Mouse (Mus musculus) cerebellum, adult 9-11 months (tissue): ENCODE measurements around the gene Cwc25.

Experiments
- DNase-seq: peaks from one replicate; pipeline ENCODE4 v3.0.0; 2022

Gene Cwc25

DNA sequence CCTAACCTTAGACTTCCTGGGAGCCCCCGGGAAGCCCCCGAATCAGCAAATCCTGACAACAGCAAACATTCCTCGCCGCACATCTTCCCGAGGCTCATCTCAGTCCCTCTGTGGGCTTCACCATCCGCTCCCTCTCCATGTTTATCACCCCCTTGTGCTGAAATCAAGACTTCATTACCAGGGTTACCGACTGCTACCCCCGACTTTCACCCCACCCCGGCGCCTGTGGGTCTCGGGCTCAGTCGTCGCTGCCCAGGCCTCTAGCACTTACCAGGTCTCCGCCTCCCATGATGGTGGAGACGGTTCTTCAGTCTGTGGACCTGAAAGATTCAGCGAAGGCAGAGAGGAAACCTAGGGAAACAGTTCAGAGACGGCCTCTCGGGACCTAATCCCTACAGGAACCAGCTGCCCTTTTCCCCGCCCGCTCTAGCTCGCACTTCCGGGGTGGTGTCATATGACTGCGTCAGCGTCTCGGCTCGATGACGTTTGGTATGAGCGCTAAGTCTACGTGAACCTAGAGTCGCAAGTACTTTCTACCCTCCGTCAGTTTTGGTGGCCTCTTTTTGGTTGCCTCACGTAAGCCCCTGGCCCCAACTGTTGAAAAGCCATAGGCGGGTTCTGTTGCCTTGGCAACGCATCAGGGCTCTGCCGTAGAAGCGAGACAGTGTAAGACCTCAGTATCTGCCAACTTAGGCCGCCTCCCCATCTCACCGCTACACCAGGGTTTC lies at the start of gene Cwc25:
Cwc25 (minus strand) TSS at position 403 of the 728 bp plus-strand sequence.
- DNase-seq, result peak; percentile 95

DNA sequence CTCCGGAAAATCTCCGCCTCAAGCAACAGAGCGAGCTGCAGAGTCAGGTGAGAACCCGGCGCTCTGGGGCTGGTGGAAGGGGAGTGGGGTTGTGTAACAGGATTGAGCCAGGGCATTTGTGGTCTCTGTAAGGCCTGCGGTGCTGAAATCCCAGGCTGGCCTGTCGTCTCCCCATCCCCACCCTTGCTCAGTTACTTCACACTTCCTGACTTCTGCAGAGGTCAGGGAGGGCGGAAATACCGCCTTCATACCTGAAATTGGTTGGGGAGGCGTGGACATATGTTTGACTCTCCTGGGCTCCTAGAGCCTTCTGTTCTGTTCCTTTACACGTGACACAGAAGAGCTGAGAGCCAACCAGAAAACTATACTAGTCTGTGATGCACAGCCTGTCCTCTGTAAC lies 49.4 kb upstream of the Cwc25 start:
- DNase-seq, result no peak

DNA sequence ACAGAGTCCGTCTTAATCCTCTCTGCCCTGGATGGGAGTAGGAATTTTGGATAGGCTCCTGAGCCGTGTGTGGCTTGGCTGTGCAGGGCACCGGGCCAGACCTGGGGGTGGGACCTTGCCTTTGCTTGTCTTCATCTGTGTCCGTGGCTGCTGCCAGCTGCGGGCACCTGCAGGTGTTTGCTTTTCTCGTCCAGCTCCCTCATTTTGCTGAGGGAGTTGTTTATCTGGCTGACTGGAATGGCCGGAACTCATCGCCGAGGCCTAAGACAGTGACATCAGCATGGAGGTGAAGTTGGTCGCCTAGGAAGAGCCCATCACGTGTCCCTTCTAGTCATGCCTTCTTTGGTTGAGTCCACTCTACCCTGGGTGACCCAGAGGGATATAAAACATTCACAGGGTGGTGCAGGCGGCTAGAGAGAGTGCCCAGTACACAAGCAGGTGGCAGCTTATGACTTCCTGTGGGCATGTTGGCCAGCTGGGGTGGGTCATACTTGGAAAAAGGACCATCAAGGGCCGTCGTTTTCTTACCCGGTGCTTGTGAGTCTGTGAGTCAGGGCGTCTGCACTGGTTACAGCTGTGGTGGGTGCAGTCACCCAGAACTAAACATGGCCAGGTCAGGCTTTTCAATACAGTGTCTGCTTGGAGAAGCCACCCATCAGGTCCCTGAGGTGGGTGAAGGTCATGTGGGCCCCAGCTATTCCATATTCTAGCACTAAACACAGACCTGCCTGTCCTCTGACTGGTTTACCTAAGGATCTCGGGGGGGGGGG lies 47.6 kb upstream of the Cwc25 start:
- DNase-seq, result no peak

GRCm38 (mm10) chr11:97813085-97813484 lies 46.7 kb upstream of the Cwc25 start:
- DNase-seq, result no peak

DNA sequence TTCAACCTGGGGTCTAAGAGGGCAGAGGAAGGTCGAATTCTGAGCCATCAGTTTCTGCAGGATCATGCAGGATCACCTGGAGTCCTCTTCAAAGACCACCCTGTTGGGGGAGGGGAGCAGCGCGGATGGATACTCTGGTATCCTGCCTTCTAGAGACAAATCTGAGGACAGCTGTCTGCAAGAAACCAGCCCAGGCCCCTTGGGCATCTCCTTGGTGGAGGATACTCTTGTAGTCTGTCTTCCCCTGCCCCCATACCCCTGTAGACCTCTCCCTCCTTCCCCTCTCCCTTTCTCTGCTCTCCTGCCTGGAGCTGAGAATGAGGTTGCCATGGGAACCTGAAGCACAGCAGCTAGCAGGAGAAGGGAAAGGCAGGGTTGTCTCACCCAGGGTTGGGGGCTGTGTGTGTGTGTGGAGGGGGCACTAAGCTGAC lies 46.1 kb upstream of the Cwc25 start:
- no peak for DNase-seq

- peak; percentile 50 for DNase-seq
Observed at GRCm38 (mm10) chr11:97811569-97812362, 45.4 kb upstream of the Cwc25 start.

GRCm38 (mm10) chr11:97810970-97811369 lies 44.6 kb upstream of the Cwc25 start:
- no peak for DNase-seq

- DNase-seq, result peak; percentile 54
Observed at GRCm38 (mm10) chr11:97810356-97810755, 44.0 kb upstream of the Cwc25 start.

DNA sequence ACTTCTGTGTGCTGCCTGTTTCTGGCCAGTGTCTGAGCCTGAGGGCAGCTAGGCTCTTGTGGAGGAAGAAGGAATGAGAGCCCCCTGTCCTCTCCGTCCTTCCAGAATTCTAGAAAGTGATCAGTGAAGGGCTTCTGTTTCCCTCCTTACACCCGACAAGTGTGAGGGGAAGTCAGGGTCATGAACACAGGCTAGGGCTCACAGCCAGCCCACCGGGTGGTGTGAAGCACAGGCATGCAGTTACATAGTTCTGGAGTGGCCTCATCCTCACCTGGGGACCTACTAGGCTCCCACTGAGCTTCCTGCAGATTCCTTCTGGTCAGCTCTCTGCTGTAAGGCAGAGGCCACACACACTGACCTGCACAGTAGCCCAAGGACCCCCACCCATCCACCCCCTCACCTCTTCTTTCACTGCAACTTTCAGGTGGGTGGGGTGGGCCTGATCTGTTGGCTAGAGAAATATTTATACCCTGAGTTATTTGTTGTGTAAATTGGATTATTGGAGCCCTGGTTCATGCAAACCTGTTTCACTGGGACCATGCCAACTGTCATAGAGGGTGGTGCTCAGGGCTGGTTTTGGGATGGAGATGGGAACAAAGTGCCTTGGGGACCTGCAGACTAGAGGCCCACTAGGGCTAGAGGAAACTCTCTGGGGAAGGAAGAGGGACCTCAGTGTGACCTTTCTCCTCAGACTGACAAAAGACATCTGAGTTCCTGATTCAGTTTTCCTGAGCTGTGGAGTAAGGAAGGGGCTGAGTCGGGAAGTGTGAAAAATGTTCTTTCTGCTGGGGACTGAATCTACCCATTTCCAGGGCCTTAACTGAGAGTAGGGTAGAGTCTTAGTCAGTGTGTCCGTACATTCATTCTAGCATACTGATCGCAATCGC lies 43.1 kb upstream of the Cwc25 start:
- DNase-seq, result peak; percentile 58

DNA sequence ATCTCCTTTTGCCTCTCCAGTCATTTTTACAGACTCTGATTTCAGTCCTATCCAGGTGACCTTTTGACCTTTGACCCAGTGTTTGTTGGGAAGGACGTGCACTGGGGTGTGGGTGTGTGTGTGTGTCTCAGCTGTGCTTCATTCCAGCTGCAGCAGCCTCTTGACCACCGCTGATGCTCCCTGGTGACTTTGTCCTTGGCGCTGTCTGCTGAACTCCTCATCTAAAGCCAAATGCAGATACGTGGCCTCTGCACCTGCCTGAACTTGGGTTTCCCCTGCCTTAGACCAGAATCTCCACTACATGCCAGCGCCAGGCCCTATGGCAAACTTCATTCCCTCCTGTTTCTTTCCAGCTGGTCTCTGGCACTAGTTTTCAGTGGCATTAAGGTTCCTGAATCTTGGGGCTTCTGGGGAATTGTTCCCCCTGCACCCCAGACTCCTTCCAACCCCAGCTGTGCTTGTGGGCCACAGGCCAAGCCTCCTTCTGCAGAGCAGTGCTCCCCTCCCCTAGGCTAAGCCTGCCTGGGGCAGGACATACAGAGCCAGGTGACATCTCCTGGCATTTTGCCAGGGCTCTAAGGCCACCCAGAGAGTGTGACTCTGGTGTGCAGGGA lies 42.4 kb upstream of the Cwc25 start:
- peak; percentile 82 for DNase-seq

- DNase-seq, result peak; percentile 56
Observed at GRCm38 (mm10) chr11:97808093-97808492, 41.7 kb upstream of the Cwc25 start.

DNA sequence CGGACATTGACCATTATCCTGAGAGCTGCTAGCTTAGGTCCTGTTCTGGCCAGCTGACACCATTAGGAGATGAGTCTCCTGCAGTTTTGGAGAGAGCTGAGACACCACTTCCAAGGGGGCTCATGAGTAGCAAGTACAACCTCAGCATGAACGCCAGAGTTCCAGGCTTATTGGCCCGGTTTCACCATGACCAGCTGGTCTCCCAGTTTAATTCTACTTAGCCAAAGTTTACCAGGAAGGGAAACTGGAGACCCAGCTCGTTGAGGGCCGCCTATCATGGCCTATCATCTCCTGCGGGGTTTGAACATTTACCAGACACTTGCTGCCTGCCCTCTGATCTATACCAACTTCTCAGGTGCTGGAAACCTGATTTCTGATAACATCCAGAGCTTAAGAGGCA lies 41.3 kb upstream of the Cwc25 start:
- no peak for DNase-seq

DNA sequence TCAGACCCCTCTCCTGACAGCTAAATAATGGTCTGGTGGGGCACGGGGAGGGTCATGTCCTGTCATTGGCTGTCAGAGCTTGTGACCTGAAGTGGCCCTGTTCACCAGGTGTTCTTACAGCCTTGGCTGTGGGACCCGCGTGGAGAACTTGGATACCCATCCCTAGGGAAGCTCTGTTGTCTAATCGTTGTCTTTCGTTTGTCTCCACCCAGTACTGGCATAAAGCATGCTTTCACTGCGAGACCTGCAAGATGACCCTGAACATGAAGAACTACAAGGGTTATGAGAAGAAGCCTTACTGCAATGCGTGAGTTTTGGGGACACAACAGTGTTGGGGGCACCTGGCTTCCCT lies 40.2 kb upstream of the Cwc25 start:
- no peak for DNase-seq

DNA sequence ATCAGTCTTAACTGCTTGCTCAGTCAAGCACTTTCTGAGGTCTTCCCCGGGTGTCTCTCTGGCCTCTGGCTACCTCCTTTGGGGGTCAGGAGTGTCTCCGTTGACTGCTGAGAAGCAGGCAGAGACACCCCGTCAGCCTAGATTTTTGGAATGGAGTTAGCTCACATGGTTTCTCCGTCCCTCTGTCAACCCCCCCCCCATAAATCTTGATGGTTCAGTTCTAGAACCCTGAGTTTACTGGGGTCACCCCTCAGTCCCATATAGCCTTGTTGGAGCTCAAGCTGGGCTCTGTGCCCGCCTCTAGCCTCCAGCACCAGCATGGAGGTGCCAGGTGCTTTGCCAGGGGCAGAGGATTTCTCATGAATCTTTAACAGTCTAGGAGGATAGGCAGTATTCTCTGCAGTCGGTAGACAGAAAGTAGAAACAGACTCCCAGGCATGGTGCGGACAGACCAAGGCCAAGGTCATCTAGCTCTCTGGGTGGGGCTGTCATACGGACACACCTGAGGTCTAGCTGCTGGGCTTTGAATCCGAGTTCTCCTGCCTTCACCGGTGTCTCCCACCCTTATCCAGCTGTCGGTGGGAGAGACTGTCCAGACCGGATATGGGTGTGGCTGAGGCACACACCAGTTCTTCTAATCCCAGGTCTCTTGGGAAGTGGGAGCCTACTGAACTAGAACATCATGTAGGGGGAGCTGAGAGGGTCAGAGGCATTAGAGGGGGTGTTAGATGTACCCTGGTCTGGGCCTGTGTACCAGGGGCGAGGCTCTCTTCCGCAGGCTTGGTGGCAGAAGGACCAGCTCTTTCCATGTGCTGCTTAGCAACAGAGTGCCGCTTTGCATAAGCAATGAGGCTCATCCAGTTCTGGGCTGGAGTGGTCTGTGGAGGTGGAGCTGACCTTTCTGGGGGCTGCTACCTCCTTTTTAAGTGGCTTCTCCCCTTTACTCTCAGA lies 39.6 kb upstream of the Cwc25 start:
- peak; percentile 62 for DNase-seq

GRCm38 (mm10) chr11:97804841-97805661 lies 38.7 kb upstream of the Cwc25 start:
- peak; percentile 64 for DNase-seq

DNA sequence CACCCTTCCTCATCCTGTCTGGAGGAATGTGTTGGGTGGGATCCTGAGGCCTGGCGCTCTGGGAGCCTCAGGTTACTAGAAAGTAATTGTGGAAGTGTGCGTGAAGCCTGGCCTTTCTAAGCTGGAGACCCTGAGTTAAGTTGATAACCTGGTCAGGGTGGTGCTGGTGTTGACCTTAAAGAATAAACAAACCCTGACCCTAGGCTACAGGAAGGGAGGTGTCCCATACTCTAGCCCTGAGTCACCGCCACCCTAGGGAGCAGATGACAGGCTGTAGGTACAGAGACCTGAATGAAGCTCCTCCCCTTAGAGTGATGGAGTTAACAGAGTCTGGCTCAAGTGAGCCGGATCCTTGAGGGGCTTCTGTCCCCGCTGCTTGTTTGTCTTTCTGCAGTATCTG lies 37.5 kb upstream of the Cwc25 start:
- no peak for DNase-seq

- DNase-seq, result no peak
Observed at GRCm38 (mm10) chr11:97802495-97802894, 36.1 kb upstream of the Cwc25 start.

- DNase-seq, result no peak
Observed at GRCm38 (mm10) chr11:97802194-97802470, 35.8 kb upstream of the Cwc25 start.

GRCm38 (mm10) chr11:97801409-97802193 lies 35.2 kb upstream of the Cwc25 start:
- DNase-seq, result peak; percentile 77
